Mouse (Mus musculus): ENCODE measurements around the gene Crmp1. TPM values are rescaled to one million over a fixed set of nuclear protein-coding genes. Genes with fewer than 3 reads are reported as not detected.

The Crmp1 gene
- polyA plus RNA-seq, 2 experiments: 0.18 to 0.49 TPM

DNA sequence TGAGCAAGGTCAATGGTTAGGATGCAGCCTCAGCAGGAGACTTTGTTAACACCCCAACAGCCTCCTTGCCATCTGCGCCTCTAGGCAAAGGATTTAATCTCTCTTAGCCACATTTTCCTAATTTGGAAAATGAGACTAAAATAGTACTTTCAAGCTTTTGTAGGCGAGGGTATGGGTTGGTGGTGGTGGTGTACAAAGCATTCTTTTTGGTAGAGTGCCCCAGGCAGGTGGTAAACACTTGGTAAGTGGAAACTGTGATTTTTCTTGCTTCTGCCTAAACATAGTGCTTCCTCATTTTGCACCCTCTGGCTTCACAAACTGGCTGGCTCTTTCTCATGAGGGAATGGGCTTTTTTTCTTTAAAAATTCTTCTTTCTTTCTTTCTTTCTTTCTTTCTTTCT lies 3.1 kb upstream of the Crmp1 start:
- no peak for ATAC-seq (ENCODE audit: insufficient read depth)
- TF ChIP-seq EP300 (IDR thresholded peaks at IDR 0.05; ENCODE audit: low read depth): no peak
- no peak for TF ChIP-seq CTCF (IDR thresholded peaks at IDR 0.05; ENCODE audit: low read depth)
- WGBS (ENCODE audit: insufficient replicate concordance): 19% methylated on average over 2 of the region's 2 CpGs
- no peak overlapping the region for H3K4me2 ChIP-seq (ENCODE audit: low read depth)
- no peak overlapping the region for H3K9ac ChIP-seq (replicated peaks)
- no peaks in the 10 kb centered on the region for H3K4me1 ChIP-seq (replicated peaks; ENCODE audit: control insufficient read depth in 2 of 2, insufficient read depth in 2 of 2, low read length in 1 of 2)
- no peak overlapping the region for H3K27ac ChIP-seq
- H3K9me3 ChIP-seq (ENCODE audit: control insufficient read depth, low read length): no peaks in the 10 kb centered on the region
- H3K36me3 ChIP-seq (replicated peaks; ENCODE audit: control insufficient read depth, insufficient read depth, low read depth): no peaks in the 10 kb centered on the region
- DNase-seq (ENCODE audit: low read depth in 3 of 3, low spot score in 3 of 3): no peak
- H3K4me3 ChIP-seq (ENCODE audit: insufficient read depth in 1 of 2, low read depth in 2 of 2, low read length in 2 of 2): no peak overlapping the region
- H3K27me3 ChIP-seq (ENCODE audit: control insufficient read depth, insufficient read depth, low read length): peaks cover 30% of the 10 kb centered on the region

DNA sequence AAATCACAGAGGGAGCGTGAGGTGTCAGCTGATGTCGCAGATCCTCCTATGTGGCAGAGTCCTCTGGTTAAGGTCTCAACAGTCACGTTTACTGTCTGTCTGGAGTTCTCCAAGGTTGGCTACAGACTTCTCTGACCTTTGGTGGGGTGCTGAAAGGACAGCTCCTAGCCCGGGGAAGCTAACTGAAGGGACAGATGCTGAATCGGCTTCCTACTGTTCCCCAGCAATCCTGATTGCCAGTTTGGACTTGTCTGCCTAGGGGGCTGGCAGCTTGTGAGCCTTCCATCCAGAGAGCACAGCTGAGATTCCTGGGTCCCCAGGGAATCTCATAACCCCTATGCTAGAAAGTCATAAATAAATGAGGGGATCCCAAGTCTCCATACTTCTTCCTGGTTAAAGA lies 1.2 kb upstream of the Crmp1 start:
- Histone ChIP-seq H3K27me3 (ENCODE audit: control insufficient read depth, insufficient read depth, low read length) (peaks cover 49% of the 10 kb centered on the region), H3K4me1 (replicated peaks; ENCODE audit: control insufficient read depth in 2 of 2, insufficient read depth in 2 of 2, low read length in 1 of 2) (no peaks in the 10 kb centered on the region), H3K4me2 (ENCODE audit: low read depth) (no peak overlapping the region), H3K36me3 (replicated peaks; ENCODE audit: control insufficient read depth, insufficient read depth, low read depth) (no peaks in the 10 kb centered on the region), H3K9me3 (ENCODE audit: control insufficient read depth, low read length) (no peaks in the 10 kb centered on the region), H3K27ac (no peak overlapping the region), H3K9ac (replicated peaks) (no peak overlapping the region), H3K4me3 (ENCODE audit: insufficient read depth in 1 of 2, low read depth in 2 of 2, low read length in 2 of 2) (no peak overlapping the region)
- 7% methylated on average over 5 of the region's 5 CpGs for WGBS (ENCODE audit: insufficient replicate concordance)
- DNase-seq (ENCODE audit: low read depth in 3 of 3, low spot score in 3 of 3): no peak
- TF ChIP-seq EP300 (IDR thresholded peaks at IDR 0.05; ENCODE audit: low read depth) (no peak), CTCF (IDR thresholded peaks at IDR 0.05; ENCODE audit: low read depth) (no peak)
- no peak for ATAC-seq (ENCODE audit: insufficient read depth)

DNA sequence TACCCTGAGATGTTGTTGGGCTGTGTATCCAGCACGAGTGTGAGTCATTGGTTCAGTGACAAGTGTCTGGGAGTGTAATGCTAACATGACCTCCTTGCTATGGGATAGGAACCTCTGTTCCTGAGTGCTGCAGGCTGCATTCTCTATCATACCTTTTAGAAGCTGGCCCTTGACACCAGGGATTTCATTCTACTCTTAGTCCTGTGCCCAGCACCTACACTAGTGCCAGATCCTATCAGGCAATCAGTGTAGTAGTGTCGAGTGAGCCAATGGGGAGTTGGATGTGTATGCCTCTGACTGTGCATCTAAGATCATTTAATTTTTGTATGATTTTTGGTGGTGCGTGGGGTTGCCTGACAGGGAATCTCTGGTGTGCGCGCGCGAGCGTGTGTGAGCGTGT lies 516 bp upstream of the Crmp1 start:
- TF ChIP-seq EP300 (IDR thresholded peaks at IDR 0.05; ENCODE audit: low read depth) (no peak), CTCF (IDR thresholded peaks at IDR 0.05; ENCODE audit: low read depth) (no peak)
- no peak overlapping the region for H3K4me2 ChIP-seq (ENCODE audit: low read depth)
- H3K9me3 ChIP-seq (ENCODE audit: control insufficient read depth, low read length): no peaks in the 10 kb centered on the region
- H3K4me3 ChIP-seq (ENCODE audit: insufficient read depth in 1 of 2, low read depth in 2 of 2, low read length in 2 of 2): no peak overlapping the region
- H3K27me3 ChIP-seq (ENCODE audit: control insufficient read depth, insufficient read depth, low read length): peaks cover 56% of the 10 kb centered on the region
- ATAC-seq (ENCODE audit: insufficient read depth) (no peak), DNase-seq (ENCODE audit: low read depth in 3 of 3, low spot score in 3 of 3) (no peak)
- no peaks in the 10 kb centered on the region for H3K4me1 ChIP-seq (replicated peaks; ENCODE audit: control insufficient read depth in 2 of 2, insufficient read depth in 2 of 2, low read length in 1 of 2)
- WGBS (ENCODE audit: insufficient replicate concordance): 12% methylated on average over 9 of the region's 9 CpGs
- no peaks in the 10 kb centered on the region for H3K36me3 ChIP-seq (replicated peaks; ENCODE audit: control insufficient read depth, insufficient read depth, low read depth)
- no peak overlapping the region for H3K9ac ChIP-seq (replicated peaks)
- no peak overlapping the region for H3K27ac ChIP-seq

DNA sequence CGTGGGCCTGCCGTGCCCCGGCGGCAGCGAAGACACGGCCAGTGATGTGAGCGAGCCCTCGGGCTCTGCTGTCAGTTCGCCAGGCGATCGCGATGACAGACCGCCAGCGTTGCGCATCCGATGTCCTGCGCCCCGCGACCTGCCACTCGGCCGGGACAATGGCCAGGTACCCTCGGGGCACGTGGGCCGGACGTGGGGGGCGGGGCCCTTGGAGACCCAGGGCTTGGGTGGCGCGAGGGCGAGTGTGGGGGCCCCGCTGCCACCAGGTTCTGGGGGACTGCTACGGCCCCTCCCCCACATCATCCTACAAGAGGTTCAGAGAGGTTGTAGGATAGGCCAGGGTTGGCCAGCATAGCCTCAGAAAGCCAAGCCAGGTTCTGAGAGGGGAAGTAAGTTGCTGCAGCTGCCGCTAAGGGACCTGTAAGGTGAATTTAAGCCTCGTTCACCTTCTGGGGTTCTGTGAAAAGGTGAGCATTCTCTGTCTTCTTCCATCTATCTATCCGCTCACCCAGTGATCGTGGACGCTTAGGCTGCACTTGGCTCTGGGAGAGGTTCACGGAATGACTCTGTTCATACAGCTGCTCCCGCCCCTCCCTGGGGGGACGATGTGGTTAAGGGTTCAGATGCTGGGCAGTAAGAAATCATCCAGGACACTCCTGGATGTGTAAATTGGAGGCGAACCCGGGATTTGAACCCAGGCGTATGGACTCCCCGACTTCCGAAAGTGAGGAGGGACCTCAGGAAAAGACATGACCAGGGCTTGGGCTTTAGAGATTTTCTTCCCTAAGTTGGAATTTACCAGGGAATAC lies 824 bp downstream of the Crmp1 start:
- H3K9ac ChIP-seq (replicated peaks): no peak overlapping the region
- 11% methylated on average over 41 of the region's 44 CpGs for WGBS (ENCODE audit: insufficient replicate concordance)
- H3K9me3 ChIP-seq (ENCODE audit: control insufficient read depth, low read length): no peaks in the 10 kb centered on the region
- H3K4me2 ChIP-seq (ENCODE audit: low read depth): peak overlapping the region; percentile 28
- DNase-seq (ENCODE audit: low read depth in 3 of 3, low spot score in 3 of 3): no peak
- no peak overlapping the region for H3K27ac ChIP-seq
- no peak for ATAC-seq (ENCODE audit: insufficient read depth)
- H3K4me1 ChIP-seq (replicated peaks; ENCODE audit: control insufficient read depth in 2 of 2, insufficient read depth in 2 of 2, low read length in 1 of 2): no peaks in the 10 kb centered on the region
- no peaks in the 10 kb centered on the region for H3K36me3 ChIP-seq (replicated peaks; ENCODE audit: control insufficient read depth, insufficient read depth, low read depth)
- H3K4me3 ChIP-seq (ENCODE audit: insufficient read depth in 1 of 2, low read depth in 2 of 2, low read length in 2 of 2): no peak overlapping the region
- TF ChIP-seq EP300 (IDR thresholded peaks at IDR 0.05; ENCODE audit: low read depth): no peak
- TF ChIP-seq CTCF (IDR thresholded peaks at IDR 0.05; ENCODE audit: low read depth): no peak
- H3K27me3 ChIP-seq (ENCODE audit: control insufficient read depth, insufficient read depth, low read length): peaks cover 62% of the 10 kb centered on the region

DNA sequence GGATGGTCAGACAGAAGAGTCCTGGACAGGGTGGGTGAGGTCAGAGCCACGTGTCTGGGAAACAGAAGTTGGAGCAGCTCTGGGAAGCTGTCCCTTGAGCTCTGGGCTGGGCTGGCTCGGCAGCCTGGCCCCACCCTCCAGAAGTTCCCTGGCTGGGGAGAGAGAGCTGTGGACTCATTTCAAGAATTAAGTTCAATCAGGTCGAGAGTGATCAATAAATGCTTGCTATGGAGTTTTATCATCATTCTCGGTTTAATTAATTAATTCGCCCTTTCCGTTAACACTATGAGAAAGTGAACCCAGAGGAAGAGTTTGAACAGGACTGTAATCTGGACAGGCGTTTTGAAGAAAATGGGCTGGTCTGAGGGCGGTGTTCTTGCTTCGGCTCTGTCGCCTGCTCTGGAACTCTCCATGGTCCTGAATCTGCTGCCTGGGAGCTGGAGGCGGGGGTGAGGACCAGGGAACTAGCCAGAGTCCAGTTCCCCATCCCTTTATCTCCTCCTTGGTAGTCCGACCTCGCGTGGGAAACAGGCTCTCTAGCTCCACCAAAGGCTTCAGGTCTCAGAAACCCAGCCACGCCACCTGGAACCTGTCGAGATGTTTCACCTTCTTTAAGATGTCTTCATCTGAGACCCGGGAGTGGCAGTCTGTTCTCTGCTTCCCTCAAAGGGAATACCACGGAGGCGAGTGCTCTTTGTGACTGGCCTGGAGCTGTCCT lies 1.6 kb downstream of the Crmp1 start:
- Histone ChIP-seq H3K4me1 (replicated peaks; ENCODE audit: control insufficient read depth in 2 of 2, insufficient read depth in 2 of 2, low read length in 1 of 2) (no peaks in the 10 kb centered on the region), H3K4me2 (ENCODE audit: low read depth) (no peak overlapping the region), H3K9ac (replicated peaks) (no peak overlapping the region), H3K9me3 (ENCODE audit: control insufficient read depth, low read length) (no peaks in the 10 kb centered on the region), H3K4me3 (ENCODE audit: insufficient read depth in 1 of 2, low read depth in 2 of 2, low read length in 2 of 2) (no peak overlapping the region), H3K27me3 (ENCODE audit: control insufficient read depth, insufficient read depth, low read length) (peaks cover 62% of the 10 kb centered on the region), H3K27ac (no peak overlapping the region), H3K36me3 (replicated peaks; ENCODE audit: control insufficient read depth, insufficient read depth, low read depth) (no peaks in the 10 kb centered on the region)
- 3% methylated on average over 19 of the region's 19 CpGs for WGBS (ENCODE audit: insufficient replicate concordance)
- DNase-seq (ENCODE audit: low read depth in 3 of 3, low spot score in 3 of 3) (peak in 1 of 3 experiments; percentile 18), ATAC-seq (ENCODE audit: insufficient read depth) (no peak)
- TF ChIP-seq EP300 (IDR thresholded peaks at IDR 0.05; ENCODE audit: low read depth) (no peak), CTCF (IDR thresholded peaks at IDR 0.05; ENCODE audit: low read depth) (no peak)
